Mouse (Mus musculus): ENCODE results near the gene Itpr3. TPM values are rescaled to one million over a fixed set of nuclear protein-coding genes. Genes with fewer than 3 reads are reported as not detected.

Itpr3 gene
- polyA plus RNA-seq, 1 experiment: 3.8 TPM

DNA sequence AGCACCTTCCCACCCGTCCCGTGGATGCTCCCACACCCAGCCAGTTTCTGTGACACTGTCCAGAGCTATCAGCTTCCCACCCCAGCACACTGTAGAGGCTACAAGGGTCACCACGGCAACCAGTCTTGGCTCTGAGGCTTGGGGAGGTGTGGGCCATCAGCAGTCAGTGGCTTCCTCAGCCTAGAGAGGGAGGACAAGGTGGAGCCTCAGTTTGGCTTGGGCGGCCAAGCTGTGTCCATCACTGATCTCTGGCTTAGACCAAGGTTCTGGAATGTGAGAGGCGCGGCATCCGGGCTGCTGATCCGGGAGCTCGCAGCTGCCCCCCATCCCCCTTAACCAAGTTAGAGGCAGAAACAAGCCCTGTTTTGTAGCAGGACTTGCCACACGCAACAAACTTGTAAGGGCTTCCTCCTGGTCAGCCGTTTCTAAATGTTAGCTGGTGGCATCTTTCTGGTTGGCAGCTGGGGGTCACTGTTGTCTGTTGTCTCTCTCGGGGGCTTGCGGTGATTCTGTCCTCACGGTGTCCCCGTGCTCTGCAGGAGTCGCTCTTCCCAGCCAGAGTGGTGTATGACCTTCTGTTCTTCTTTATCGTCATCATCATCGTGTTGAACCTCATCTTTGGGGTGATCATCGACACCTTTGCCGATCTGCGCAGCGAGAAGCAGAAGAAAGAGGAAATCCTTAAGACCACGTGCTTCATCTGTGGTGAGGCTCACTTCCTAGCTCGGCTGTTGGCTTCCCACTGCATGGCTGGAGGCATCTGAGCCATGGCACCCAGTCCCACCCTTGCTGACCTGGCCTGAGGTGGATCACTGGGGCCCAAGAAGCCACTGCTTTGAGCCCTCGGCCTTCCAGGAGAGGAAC, 61.8 kb downstream of the Itpr3 start:
- no peak for TF ChIP-seq GATA1 (IDR thresholded peaks at IDR 0.05; ENCODE audit: low read length)

DNA sequence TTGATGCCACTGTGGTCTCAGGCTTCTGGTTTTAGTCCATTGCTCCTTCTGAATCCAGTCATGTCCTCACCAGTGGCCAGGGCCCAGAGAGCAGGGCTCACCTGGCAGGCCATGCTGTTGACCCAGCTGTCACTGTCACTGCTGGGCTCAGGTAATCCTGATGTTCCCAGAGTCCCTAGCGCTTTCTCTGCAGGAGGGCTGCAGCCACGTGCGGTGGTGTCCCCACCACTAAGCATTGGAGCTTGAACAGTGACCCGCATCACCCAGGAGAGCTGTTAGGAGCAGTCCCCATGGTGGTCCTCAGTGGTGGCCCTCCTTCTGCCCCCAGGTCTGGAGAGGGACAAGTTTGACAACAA, 62.4 kb downstream of the Itpr3 start:
- no peak for TF ChIP-seq GATA1 (IDR thresholded peaks at IDR 0.05; ENCODE audit: low read length)

DNA sequence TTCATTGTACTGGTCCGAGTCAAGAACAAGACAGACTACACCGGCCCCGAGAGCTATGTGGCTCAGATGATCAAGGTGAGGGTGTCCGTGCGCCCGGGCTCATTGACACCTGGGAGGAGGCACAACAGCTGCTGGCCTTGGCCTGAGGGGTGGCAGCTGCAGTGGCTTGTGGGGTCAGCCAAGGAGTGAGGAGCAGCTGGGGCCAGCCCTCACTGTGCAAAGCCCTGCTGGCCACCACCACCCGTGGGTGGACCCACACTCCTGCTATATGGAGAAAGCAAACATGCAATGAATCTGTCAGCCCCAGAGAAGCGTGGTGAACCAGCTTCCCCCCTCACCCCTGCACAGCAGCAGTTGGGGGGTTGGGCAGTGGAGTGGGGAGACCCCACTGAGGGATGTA, 62.9 kb downstream of the Itpr3 start:
- TF ChIP-seq GATA1 (IDR thresholded peaks at IDR 0.05; ENCODE audit: low read length): no peak

DNA sequence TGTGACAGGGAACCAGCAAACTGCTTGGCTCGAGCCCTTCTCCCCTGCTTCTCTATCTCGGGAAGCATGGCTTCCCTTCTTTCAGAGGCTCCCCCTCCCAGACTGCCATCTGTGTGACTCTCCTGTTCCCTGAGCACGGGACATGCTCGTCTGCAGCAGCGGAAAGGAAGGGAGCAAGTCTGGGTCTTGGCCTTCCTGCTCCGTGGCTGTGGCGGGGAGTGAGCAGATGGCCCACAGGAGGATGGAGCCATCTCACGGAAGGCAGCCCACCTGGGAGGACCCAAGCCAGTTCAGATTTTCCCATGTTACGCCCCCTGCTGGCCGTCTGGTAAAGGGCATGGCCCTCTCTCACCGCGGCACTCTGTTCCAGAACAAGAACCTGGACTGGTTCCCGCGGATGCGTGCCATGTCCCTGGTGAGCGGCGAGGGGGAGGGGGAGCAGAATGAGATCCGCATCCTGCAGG, 63.5 kb downstream of the Itpr3 start:
- no peak for TF ChIP-seq GATA1 (IDR thresholded peaks at IDR 0.05; ENCODE audit: low read length)

DNA sequence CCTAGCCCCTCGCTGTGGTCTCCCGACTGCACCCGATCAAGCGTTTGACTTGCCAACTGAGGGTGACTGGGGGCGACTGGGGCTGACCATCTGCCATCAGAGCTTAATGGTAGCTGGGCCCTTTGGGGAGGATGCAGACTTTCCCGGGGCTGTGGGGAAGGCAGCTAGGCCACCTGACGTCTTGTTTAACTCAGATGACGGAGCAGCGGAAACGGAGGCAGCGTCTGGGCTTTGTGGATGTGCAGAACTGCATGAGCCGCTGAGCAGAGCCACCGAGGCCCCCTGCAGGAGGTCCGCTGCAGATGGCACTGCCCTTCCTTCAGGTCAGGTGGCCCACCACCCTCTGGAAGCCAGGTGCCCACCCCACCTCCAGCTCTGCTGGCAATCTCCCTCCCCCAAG, 64.2 kb downstream of the Itpr3 start:
- no peak for TF ChIP-seq GATA1 (IDR thresholded peaks at IDR 0.05; ENCODE audit: low read length)

DNA sequence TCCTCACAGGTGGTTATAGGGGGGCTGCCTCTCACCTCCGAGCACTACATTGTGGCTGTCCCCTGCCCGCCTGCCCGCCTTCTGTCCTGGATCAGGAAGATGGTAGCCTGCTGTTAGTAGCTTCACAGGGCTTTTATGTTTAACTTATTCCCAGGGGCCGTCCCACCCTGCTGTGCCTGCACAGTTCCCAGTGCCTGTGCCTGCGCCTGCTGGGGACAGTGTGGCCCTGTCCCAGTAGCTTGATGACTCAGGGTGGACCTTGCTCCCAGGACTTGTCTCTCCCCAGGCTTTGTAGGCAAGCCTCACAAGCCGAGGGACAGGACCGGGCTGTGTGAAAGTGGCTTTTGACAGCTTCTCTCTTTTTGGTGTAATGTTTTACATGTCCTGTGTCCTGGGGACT, 64.7 kb downstream of the Itpr3 start:
- no peak for TF ChIP-seq GATA1 (IDR thresholded peaks at IDR 0.05; ENCODE audit: low read length)

DNA sequence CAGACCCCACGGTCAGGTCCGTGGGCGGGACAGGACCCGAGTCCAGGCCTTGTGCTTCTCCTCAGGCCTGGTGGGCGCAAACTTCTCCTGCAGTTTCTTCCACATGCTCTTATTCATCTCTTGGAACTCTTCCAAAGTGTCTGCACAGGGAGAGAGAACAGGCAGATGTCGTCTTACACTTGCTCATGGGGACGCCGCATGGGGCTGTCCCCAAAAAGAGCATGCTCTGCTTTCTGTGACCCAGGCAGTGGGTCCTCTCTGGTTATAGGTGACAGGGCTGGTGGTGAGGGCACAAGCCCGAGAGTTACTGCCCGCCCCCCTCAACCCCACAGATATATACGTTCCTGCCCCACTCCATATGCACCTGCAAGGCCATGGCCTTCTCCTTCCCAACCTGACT, 65.6 kb downstream of the Itpr3 start:
- no peak for TF ChIP-seq GATA1 (IDR thresholded peaks at IDR 0.05; ENCODE audit: low read length)

DNA sequence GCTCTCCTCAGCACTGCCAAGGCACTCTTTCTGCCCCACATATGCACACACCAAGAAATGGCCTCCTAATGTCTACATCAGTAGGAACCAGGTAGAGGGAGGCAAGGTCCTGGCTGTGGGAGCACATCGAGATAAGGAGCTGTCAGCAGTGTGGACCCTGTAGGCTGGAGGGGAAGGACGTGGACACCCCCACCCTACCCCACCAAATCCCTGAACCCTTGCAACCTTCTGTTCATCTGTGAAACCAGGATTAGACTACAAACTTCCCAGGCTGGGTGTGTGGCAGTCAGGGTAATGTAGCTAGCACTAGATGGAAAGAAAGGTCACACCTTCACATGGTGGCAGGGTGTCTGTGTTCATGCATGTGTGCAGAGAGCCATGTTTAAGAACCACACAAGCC, 66.0 kb downstream of the Itpr3 start:
- TF ChIP-seq GATA1 (IDR thresholded peaks at IDR 0.05; ENCODE audit: low read length): no peak

DNA sequence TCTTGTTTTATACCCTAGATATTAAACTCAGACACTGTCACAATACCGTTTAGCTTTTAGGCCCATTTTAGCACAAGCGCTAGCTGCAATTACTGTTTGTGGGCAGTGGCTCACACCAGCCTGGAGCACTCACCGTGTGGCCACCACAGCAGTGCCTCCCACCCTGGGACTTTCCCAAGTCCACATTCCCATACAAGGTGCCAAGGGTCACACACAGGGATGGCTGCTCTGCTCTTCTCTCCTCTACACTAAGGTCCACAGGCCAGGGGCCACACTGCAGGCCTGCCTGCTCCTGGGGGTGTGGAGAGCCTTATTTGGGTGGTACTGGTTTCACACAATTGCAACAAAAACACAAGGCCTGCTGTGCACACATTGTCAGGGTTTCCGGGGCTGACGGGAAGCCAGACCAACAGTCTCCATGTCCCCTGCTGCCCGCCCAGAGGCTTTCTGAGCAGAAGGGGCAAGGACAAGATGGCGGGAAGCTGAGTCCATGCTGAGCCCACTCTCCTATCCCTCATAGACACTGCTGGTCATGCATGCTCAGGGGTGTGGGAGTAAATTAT, 66.8 kb downstream of the Itpr3 start:
- no peak for TF ChIP-seq GATA1 (IDR thresholded peaks at IDR 0.05; ENCODE audit: low read length)

DNA sequence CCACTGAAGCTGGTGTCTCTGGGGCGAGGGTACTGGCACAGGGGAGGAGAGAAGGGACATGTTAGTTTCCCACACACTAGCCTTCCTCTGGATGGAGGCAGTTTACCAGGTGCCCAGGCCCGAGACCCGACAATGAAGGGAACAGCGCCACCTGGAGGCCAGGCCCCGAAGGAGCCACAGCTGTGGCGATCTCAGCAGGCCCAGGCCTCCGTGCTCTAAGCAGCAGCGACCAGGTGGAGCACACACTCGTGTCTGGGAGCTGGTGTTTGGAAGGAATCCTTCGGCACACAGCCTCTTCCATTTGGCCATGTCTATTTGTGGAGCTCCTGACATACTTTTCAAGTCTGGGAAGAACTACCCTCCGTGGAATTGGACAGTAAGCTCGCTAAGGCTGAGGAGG, 68.1 kb downstream of the Itpr3 start:
- TF ChIP-seq GATA1 (IDR thresholded peaks at IDR 0.05; ENCODE audit: low read length): no peak

DNA sequence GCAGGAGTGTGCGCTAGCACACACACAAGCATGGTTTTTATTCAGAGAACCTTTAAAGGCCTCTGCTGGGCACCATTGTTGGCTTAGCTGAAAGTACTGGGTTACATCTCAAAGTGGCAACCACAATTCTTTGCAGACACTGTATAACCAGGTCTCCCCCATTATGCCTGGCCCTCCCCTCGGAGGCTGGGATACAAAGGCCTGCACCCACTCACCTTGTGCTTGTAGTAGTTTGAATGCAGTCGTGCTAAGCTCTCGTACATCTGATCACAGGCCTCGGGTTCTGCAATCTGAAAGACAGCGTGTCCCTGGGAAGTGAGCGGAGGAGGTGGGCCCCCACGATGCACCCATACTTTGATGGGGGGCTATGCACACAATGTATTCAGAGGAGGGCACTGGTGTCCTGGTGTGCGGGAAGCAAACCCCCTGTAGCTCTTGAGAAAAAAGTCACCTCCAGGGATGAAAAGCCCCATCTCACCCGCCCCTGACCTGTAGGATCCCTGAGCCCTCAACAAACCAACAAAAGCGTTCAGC, 68.6 kb downstream of the Itpr3 start:
- TF ChIP-seq GATA1 (IDR thresholded peaks at IDR 0.05; ENCODE audit: low read length): no peak

DNA sequence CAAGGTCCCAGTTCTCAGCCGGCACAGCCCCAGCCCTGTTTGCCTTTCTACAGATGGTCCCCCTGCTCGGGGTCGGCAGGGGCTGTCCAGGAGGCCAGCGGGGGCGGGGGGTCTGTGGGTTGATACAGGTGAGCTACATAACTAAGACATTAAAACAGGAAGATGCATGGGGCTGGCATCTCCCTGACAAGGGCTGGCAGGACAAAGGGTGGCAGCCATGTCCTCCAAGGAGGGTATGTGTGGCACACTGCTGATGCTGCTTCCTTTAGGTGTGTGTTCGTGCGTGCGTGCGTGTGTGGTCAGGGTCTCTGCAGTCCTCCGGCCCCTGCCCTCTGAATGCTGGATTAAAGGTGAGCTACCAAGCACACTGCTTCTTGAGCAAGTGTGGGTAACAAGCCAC, 69.9 kb downstream of the Itpr3 start:
- TF ChIP-seq GATA1 (IDR thresholded peaks at IDR 0.05; ENCODE audit: low read length): no peak

DNA sequence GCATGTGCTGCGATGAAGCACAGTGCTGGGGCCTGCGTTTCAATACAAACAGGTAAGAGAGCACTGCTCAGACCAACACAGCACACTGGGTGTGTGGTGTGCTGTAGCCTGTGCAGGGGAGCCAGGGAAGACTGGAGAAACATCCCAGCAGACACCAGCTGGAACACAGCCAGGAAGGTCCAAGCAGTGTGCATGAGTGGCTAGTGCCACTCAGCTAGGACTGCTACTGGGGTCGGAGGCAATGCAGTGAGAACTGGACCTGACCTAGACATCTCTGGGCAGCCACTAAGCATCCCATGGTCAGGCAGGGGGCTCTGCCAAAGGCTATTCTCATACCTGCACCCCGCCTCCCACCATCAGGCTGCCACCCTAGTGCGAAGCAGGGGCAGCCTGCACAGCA, 71.1 kb downstream of the Itpr3 start:
- TF ChIP-seq GATA1 (IDR thresholded peaks at IDR 0.05; ENCODE audit: low read length): no peak

DNA sequence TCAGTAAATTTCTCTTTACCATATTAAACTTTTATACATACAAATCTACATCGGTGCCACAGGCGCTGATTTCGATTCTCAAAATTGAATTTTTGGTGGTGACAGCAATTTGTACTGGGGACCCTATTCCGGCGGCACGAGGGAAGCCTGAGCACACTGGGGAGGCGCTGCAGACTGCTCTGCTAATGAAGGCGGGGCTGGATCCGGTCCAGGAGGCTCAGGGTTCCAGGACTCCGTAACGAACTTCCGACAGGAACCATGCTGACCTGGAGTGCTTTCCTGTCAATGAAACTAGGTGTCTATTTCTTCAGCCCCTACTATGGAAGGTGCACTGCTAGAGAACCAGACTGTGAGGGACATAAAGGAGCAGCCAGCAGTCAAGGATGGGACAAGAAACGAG, 72.2 kb downstream of the Itpr3 start:
- no peak for TF ChIP-seq GATA1 (IDR thresholded peaks at IDR 0.05; ENCODE audit: low read length)

DNA sequence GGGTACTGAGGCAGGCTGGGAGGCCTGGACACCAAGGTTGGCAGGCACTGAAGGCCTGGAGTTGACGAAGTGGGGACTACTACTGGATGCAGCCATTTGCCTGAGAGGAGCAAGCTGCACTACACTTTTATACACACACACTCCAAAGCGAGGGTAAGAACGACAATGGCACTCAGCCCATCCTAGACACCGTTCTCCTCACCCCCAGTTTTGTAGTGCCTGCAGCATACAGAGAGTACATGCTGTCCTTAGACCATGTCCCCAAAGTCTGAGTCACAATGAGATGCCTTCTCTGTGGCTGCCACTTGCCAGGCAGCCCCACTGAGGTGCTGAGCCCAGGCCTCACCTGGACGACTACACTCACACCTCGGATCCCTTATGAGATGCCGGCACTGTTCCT, 72.7 kb downstream of the Itpr3 start:
- no peak for TF ChIP-seq GATA1 (IDR thresholded peaks at IDR 0.05; ENCODE audit: low read length)

DNA sequence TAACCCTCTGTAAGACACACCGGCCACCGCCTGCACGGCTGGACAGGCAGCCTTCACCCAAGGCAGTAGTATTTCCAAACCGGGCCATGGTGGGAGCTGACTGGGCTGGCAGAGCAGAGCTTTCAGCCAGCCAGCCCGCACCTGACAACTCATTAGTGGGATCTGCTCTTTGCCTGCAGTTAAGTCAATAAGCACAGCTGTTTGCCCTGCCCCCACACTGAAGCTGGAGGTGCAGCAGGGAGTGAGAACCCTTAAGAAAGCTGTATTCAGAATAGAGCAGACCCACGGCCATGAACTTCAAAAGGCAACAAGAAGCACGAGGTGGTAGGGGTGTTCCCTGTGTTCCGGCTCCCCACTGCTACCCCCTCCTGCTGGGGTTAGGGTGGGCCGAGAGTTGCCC, 73.1 kb downstream of the Itpr3 start:
- no peak for TF ChIP-seq GATA1 (IDR thresholded peaks at IDR 0.05; ENCODE audit: low read length)

DNA sequence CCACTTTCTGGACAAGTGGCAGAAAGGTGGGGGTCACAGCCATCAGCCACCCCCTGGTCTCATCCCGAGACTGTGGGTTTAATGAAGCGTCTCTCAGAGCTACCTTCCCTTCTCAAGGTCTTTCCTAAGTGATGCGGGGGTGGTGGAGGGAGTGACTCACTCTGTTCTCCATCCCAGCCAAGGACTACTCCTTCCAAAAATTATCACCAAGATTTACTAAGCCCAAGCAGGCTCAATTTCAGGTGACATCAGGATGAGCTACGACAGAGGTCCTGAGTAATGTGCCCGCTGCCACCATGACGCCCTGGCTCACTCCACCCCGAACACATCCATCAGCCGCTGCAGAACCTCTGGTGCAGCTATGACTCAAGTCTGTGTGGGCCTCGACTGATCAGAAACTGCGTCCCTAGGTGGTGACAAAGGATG, 74.1 kb downstream of the Itpr3 start:
- TF ChIP-seq GATA1 (IDR thresholded peaks at IDR 0.05; ENCODE audit: low read length): no peak

All from G1E-ER4 (cell line).